Mouse (Mus musculus) heart, postnatal 0 days (tissue): ENCODE data around the gene Spata6.

ENCODE experiments used
- CTCF ChIP-seq: IDR thresholded peaks from 2 replicates; pipeline ENCODE4 v1.5.1; 2016; ENCODE audit warnings: antibody characterized with exemption, control low read depth, low read depth
- EP300 ChIP-seq: IDR thresholded peaks from 2 replicates; pipeline ENCODE4 v1.6.1; 2016; ENCODE audit warnings: antibody characterized with exemption, low read depth

DNA sequence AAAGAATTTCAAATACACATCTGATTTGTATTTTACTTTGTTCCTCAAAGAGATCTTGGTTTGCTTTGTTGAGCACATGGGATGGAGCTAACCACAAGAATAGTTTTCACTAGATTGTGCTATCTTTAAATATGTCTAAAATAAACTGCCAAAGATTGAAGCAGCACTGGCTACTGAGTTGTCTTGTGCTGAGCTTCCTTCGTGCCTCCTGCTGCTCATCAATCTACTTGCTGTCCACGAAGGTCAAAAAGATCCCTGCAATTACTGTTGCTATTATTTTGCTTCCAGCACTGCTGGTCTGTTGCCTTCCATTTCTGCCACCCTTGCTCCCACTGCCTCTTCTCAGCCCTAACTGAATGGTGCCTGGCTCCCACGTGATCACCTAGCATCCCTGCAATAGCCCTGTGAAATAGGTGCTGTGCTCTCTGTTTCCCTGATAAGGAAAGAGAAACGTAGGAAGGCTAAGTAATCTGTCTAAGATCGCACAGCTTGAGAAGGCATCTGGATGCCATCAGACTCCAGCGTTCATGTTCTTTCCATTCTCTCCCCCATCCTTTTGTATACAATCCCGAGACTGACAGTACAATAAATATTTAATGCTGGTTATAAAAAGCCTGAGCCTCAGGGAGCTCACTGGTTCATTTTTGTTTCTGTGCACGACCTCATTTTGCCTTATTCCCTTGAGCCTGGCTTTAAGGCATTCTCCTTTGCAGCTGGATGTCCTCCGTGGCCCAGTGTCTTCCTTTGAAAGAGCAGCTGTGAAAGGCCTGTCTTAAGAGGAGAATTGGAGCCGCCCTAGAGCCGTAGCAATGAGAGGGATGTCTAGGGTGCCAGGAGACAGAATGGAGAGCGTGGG lies 49.0 kb upstream of the Spata6 start:
- TF ChIP-seq CTCF (no peak), EP300 (no peak)
